In genomic region chr1:179959721-179960542, GRCm38 (mm10) we compare ENCODE assay signal across 8 mouse cellular contexts. TPM values are rescaled to one million over a fixed set of nuclear protein-coding genes. Genes with fewer than 3 reads are reported as not detected.
DNase-seq lines count a peak whose midpoint lies in the region; ATAC-seq lines count a peak whose summit lies in the region.

Gene Cdc42bpa, plus strand, starts transcription at chr1:179960472.

- no peaks in the 10 kb centered on the region; the same call in 1 of the 2 replicates for H3K27me3 ChIP-seq in embryonic facial prominence, embryonic 13.5 days
- no peaks in the 10 kb centered on the region for H3K27me3 ChIP-seq in limb, embryonic 11.5 days (ENCODE audit: control insufficient read depth, insufficient read depth, low read length)
- no peaks in the 10 kb centered on the region for H3K27me3 ChIP-seq in midbrain, embryonic 12.5 days

- H3K36me3 ChIP-seq in embryonic facial prominence, embryonic 13.5 days = no peaks in the 10 kb centered on the region
- H3K36me3 ChIP-seq in limb, embryonic 11.5 days (ENCODE audit: control insufficient read depth, insufficient read depth, low read length) = no peaks in the 10 kb centered on the region
- H3K36me3 ChIP-seq in midbrain, embryonic 12.5 days = no peaks in the 10 kb centered on the region

- peak within 1 kb of the TSS; percentile 92 for H3K9ac ChIP-seq in embryonic facial prominence, embryonic 13.5 days
- H3K9ac ChIP-seq in limb, embryonic 11.5 days (ENCODE audit: low read length) = peak within 1 kb of the TSS; percentile 97
- H3K9ac ChIP-seq in midbrain, embryonic 12.5 days (replicated peaks) = peak within 1 kb of the TSS; percentile 93

- H3K4me1 ChIP-seq in embryonic facial prominence, embryonic 13.5 days = peaks cover 21% of the 10 kb centered on the region
- H3K4me1 ChIP-seq in limb, embryonic 11.5 days (ENCODE audit: control insufficient read depth, insufficient read depth, low read length) = peaks cover 13% of the 10 kb centered on the region
- peaks cover 20% of the 10 kb centered on the region for H3K4me1 ChIP-seq in midbrain, embryonic 12.5 days

- peak; percentile 86 for ATAC-seq in embryonic facial prominence, embryonic 13.5 days (ENCODE audit: insufficient number of reproducible peaks, insufficient read depth, low FRiP score, low TSS enrichment, low read depth)
- ATAC-seq in limb, embryonic 11.5 days (ENCODE audit: insufficient number of reproducible peaks, low FRiP score, low TSS enrichment, low read depth) = peak; percentile 89
- peak; percentile 93 for ATAC-seq in midbrain, embryonic 12.5 days (ENCODE audit: low FRiP score, low read depth)

- peak; percentile 56 for DNase-seq in 3T3-L1 (ENCODE audit: low read depth, low spot score)
- DNase-seq in adrenal gland, postnatal 36 days = peak; percentile 85 to 92
- DNase-seq in heart, adult 18-20 months = peak; percentile 85
- peak; percentile 79 for DNase-seq in kidney, adult 18-20 months
- DNase-seq in limb, embryonic 11.5 days (ENCODE audit: low spot score) = peak; percentile 81
- peak; percentile 16 to 43 for DNase-seq in spleen, adult 18-20 months

- under 1% methylated on average over 56 of the region's 128 CpGs for WGBS in embryonic facial prominence, embryonic 13.5 days
- WGBS in limb, embryonic 11.5 days = under 1% methylated on average over 104 of the region's 128 CpGs
- WGBS in midbrain, embryonic 12.5 days = under 1% methylated on average over 79 of the region's 128 CpGs

- H3K27ac ChIP-seq in embryonic facial prominence, embryonic 13.5 days = peak within 1 kb of the TSS; percentile 91
- peak within 1 kb of the TSS; percentile 75 for H3K27ac ChIP-seq in limb, embryonic 11.5 days (replicated peaks; ENCODE audit: low read depth, low read length)
- H3K27ac ChIP-seq in midbrain, embryonic 12.5 days (replicated peaks) = peak within 1 kb of the TSS; percentile 94

- H3K4me2 ChIP-seq in embryonic facial prominence, embryonic 13.5 days = peak within 1 kb of the TSS; percentile 72
- H3K4me2 ChIP-seq in limb, embryonic 11.5 days (ENCODE audit: low read depth, severe bottlenecking) = peak within 1 kb of the TSS; percentile 85
- H3K4me2 ChIP-seq in midbrain, embryonic 12.5 days (replicated peaks) = peak within 1 kb of the TSS; percentile 77

- H3K9me3 ChIP-seq in embryonic facial prominence, embryonic 13.5 days = no peaks in the 10 kb centered on the region
- H3K9me3 ChIP-seq in limb, embryonic 11.5 days (ENCODE audit: control insufficient read depth, low read length) = no peaks in the 10 kb centered on the region
- no peaks in the 10 kb centered on the region for H3K9me3 ChIP-seq in midbrain, embryonic 12.5 days

- peak within 1 kb of the TSS; percentile 81 for H3K4me3 ChIP-seq in embryonic facial prominence, embryonic 13.5 days
- H3K4me3 ChIP-seq in limb, embryonic 11.5 days (ENCODE audit: low read depth, low read length) = peak within 1 kb of the TSS; percentile 79
- peak within 1 kb of the TSS; percentile 87 for H3K4me3 ChIP-seq in midbrain, embryonic 12.5 days

RNA-seq across cellular contexts. Expression of gene Cdc42bpa, which starts in this region (rescaled TPM):
- 10 to 100 TPM; 49.9 to 59.9 TPM for total RNA-seq in adrenal gland, postnatal 36 days (2021)
- 21.1 and 24.4 TPM in 2 replicates for polyA plus RNA-seq in embryonic facial prominence, embryonic 13.5 days (2015; fragmentation: Nextera tagmentation; extraction: Ambion mirVana)
- 10 to 100 TPM; 41.7 to 43.2 TPM for total RNA-seq in heart, adult 18-20 months (2021)
- 11.3 and 13.8 TPM in 2 replicates for polyA plus RNA-seq in limb, embryonic 11.5 days (2014; fragmentation: Nextera tagmentation; extraction: Ambion mirVana)
- polyA plus RNA-seq in midbrain, embryonic 12.5 days (2016; fragmentation: Nextera tagmentation; extraction: Ambion mirVana) = 22.2 and 22.4 TPM in 2 replicates

Comparison
In these comparisons a context has a peak if more than half of its experiments do, and no peak if none do; other contexts are left out.
1. Peak in every context shown above with its lines: DNase-seq, ATAC-seq, H3K4me3 ChIP-seq and H3K27ac ChIP-seq.
2. DNase-seq: peak in every context shown above with its lines; median percentile 88 in adrenal gland, postnatal 36 days; 85 in heart, adult 18-20 months; 81 in limb, embryonic 11.5 days; 79 in kidney, adult 18-20 months; 56 in 3T3-L1; 30 in spleen, adult 18-20 months.